Mouse (Mus musculus): ENCODE results near the gene Tent5b. TPM values are rescaled to one million over a fixed set of nuclear protein-coding genes. Genes with fewer than 3 reads are reported as not detected.

Tent5b gene
- 1 to 10 TPM in 1 of 2 experiments, under 1 TPM in 1; 0.58 to 1.2 TPM for total RNA-seq (2021)
- long read RNA-seq, experiment 1, partial matches to known transcripts, result 0 of 5 reads
- long read RNA-seq, experiment 1, other reads (novel, unspliced or antisense), result 1 of 5 reads
- long read RNA-seq, experiment 2, result 0 reads

GRCm38 (mm10) chr4:133479458-133480184, at the start of gene Tent5b:
Gene Tent5b, plus strand, starts transcription at chr4:133480132.
- DNase-seq, result peak; percentile 99

- no peak for DNase-seq
Measured at GRCm38 (mm10) chr4:133431508-133431907, 48.4 kb upstream of the Tent5b start.

- no peak for DNase-seq
Measured at GRCm38 (mm10) chr4:133432560-133433171, 47.3 kb upstream of the Tent5b start.

- DNase-seq, result no peak
Measured at GRCm38 (mm10) chr4:133435921-133436320, 44.0 kb upstream of the Tent5b start.

- DNase-seq, result no peak
Measured at GRCm38 (mm10) chr4:133439460-133440376, 40.2 kb upstream of the Tent5b start.

- DNase-seq, result no peak
Measured at GRCm38 (mm10) chr4:133440377-133440795, 39.5 kb upstream of the Tent5b start.

GRCm38 (mm10) chr4:133442194-133442593, 37.7 kb upstream of the Tent5b start:
- no peak for DNase-seq

GRCm38 (mm10) chr4:133443085-133443484, 36.8 kb upstream of the Tent5b start:
- no peak for DNase-seq

GRCm38 (mm10) chr4:133445727-133446126, 34.2 kb upstream of the Tent5b start:
- DNase-seq, result no peak

- DNase-seq, result no peak
Measured at GRCm38 (mm10) chr4:133447366-133447765, 32.6 kb upstream of the Tent5b start.

- no peak for DNase-seq
Measured at GRCm38 (mm10) chr4:133447967-133448366, 32.0 kb upstream of the Tent5b start.

- no peak for DNase-seq
Measured at GRCm38 (mm10) chr4:133448708-133449388, 31.1 kb upstream of the Tent5b start.

GRCm38 (mm10) chr4:133449726-133450125, 30.2 kb upstream of the Tent5b start:
- DNase-seq, result peak; percentile 71

GRCm38 (mm10) chr4:133451536-133451935, 28.4 kb upstream of the Tent5b start:
- peak; percentile 94 for DNase-seq

- no peak for DNase-seq
Measured at GRCm38 (mm10) chr4:133452433-133452832, 27.5 kb upstream of the Tent5b start.

- DNase-seq, result no peak
Measured at GRCm38 (mm10) chr4:133458044-133458443, 21.9 kb upstream of the Tent5b start.

- no peak for DNase-seq
Measured at GRCm38 (mm10) chr4:133460006-133460405, 19.9 kb upstream of the Tent5b start.

GRCm38 (mm10) chr4:133460796-133461325, 19.1 kb upstream of the Tent5b start:
- DNase-seq, result no peak

GRCm38 (mm10) chr4:133461362-133461761, 18.6 kb upstream of the Tent5b start:
- DNase-seq, result no peak

- no peak for DNase-seq
Measured at GRCm38 (mm10) chr4:133463184-133463583, 16.7 kb upstream of the Tent5b start.

GRCm38 (mm10) chr4:133468080-133468479, 11.9 kb upstream of the Tent5b start:
- peak; percentile 91 for DNase-seq

GRCm38 (mm10) chr4:133469122-133469521, 10.8 kb upstream of the Tent5b start:
- DNase-seq, result no peak
